Mouse (Mus musculus) cerebellum, adult 18-20 months (tissue): Measurements from ENCODE around the gene Zcchc8.
"Not testable (repeated sequence)": the region's sequence is repeated elsewhere in the genome, so short reads cannot be mapped to it uniquely, and the experiment has no call there.

Experiments
- DNase-seq, 2 experiments: peaks; one replicate each; pipeline ENCODE4 v3.0.0; 2021

Zcchc8 gene

DNA sequence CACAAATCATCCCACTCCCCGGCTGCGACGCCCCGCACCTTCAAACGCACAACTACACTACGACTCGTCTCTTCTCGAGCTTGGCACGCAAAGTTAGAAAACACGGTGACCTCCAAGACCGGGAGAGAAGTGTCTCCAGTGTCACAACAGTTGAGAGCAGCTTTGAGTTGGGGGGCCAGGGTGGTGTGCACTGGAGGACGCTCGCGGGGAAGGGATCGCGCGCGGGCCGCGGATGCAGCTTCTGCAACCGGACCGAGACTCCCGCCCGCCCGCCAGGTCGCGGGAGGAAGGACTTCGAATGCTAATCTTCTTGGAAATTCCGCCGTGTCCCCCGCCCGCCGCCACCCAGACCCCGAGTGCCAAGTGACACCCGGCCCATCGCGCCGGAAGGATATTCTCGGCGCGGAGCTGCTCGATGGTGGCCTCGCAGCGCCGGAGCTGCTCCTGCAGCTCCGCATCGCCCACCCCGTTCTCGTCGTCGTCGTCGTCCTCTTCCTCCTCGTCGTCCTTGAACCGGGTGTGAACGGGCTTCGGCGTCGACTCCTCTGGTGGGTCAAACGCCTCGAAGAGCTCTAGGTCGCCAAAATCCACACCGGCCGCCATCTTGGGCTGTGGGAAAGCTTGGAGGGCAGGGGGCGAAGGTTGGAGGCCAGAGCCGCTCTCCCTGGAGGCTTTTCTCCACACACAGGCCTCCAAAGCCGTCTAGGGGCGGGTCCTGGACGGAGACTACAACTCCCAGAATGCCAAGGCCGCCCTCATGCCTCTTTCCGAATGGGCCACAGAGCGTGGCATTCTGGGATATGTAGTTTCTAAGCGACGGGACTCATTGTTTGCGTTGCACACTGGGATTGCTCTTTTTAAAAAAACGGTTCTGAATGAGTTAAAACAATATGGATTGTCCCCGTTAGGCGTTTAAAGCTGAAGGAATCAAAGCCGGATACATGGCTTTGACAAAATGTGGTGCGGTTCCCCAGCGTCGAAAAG lies at the start of gene Zcchc8:
TSS of gene Zcchc8 (minus strand) at position 773 of the 984 bp plus-strand sequence.
- peak; percentile 94 to 95 for DNase-seq

DNA sequence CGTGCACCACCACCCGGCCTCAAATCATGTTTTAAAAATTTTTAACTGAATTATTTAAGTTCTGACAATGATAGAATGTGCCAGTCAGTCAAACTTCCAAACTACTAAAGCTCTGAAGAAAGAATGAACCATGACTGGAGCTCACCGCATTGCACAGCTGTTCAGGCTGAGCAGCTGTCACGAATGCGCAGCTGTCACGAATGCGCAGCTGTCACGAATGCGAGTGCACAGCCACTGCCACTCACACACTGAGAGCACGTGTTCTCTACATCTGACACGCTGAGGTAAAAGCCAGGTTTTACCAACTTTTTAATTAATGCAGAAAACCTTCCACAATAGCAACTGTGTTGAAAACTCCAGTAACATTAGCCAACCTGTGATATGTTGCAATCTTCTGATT lies 45.6 kb upstream of the Zcchc8 start:
- not testable (repeated sequence) for DNase-seq

GRCm38 (mm10) chr5:123765506-123765905 lies 44.6 kb upstream of the Zcchc8 start:
- no peak for DNase-seq

- DNase-seq: peak; percentile 97 to 99
These were observed 28.5 kb upstream of the Zcchc8 start, which contains the start of the genes Rsrc2 and Kntc1 for GRCm38 (mm10) chr5:123749065-123750064. TSS of gene Rsrc2 (minus strand) at chr5:123749414. TSS of gene Kntc1 (plus strand) at chr5:123749716.

DNA sequence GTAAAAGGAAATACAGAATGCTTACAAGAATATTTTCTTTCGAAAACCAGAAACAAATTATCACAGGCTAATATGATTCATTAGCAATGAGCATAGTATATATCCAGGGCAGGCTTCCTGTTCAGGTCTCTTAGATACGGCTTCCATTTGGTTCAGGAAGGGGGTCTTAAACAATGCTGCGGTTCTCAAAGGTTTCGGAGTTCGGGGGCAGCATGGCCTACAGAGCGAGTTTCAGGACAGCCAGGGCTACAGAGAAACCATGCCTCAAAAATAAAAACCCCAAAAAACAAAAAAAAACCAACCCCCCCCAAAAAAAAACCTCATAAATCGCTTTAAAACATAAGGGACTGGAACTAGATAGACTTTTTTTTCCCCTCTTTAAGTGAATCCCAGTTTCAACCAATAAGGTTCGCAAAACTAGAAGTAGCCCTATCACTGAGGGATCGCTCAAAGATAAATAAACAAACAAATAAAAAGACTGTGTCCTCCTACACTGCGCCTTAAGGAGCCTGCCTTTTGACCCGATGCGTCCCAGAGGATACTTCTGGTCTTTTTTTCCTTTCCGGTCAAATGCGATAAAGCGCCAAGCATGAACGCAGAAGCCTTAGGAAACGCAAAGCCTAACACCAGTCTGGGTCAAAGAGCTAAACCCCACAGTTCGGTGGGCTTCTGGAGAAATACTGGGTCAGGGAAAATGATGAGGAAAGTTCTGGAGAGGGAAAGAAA lies 27.6 kb upstream of the Zcchc8 start:
- DNase-seq: no peak

- DNase-seq: no peak
These were observed 26.7 kb upstream of the Zcchc8 start for GRCm38 (mm10) chr5:123747604-123748003.

- DNase-seq: no peak
These were observed 25.4 kb upstream of the Zcchc8 start for GRCm38 (mm10) chr5:123746253-123746652.

DNA sequence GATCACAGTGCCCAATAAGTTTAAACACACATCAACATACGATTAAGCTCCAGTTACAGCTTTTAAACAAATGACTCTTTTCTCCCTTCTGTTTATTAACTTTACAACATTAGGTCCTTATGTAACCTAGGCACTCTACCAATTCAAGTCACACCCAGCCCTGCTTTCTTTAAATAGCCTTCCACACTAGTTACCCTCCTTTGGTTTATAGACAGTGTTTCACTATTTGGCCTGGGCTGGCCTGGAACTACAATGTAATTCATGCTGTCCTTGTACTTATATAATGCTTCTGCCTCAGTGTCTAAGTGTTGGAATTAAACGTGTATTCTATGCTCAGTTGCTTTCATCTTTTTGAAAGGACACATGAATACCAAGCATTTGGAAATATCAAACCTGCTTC lies 23.5 kb upstream of the Zcchc8 start:
- no peak for DNase-seq

DNA sequence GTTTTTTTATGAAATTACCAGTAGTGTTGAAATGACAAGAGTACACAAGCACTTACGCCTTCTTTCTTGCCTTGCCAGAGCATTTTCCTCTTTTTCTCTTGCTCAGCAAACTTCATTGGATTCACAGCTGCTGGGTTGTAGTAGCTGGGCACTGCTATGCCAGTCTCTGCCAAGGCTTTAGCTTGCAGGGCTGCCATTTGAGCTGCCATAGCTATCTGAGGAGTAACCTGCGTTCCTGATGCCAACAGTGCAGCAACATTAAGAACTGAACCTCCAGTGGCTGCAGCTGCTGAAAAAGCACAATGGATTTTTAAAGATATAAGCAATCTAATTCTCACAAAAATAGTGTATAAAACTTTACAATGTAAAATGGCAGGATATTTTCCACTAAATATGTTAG lies 10.1 kb upstream of the Zcchc8 start:
- DNase-seq: no peak

GRCm38 (mm10) chr5:123723816-123724215 lies 2.9 kb upstream of the Zcchc8 start:
- not testable (repeated sequence) for DNase-seq

DNA sequence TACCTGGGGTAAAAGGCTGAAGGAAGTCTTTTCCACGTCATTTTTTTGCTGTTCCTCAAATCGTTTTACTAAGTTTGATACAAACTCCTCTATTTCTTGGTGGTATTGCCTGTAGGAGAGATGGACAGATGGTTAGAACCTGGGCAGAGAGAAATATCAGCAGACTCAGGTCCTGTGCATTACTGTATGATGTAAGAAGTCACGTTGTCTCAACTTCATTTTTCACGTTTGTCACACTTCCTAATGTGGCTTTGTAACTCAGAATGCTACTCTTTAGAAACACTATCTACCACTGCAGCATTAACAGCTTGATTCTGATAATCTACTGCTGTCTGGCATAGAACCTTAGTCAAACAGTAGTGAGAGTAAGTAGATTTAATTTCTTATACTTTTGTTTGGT lies 6.3 kb downstream of the Zcchc8 start:
- DNase-seq: no peak

DNA sequence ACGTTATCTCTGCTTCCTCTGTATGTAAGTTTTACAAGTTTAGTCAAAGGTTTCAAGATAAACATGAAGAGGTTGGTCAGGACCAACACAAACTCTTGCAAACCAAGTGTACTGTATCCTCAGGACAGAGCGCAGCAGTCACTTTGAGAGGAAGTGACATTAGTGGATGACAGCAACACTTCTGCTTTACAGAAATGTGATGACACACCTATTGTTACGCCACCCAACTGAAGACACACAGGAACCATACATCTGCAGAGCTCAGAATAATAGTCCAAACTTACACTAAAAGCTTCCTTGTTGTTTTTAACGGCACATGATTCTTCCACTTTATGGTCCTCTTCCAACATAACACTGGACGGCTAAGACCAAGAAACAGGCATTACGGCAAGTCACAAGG lies 7.1 kb downstream of the Zcchc8 start:
- no peak for DNase-seq

DNA sequence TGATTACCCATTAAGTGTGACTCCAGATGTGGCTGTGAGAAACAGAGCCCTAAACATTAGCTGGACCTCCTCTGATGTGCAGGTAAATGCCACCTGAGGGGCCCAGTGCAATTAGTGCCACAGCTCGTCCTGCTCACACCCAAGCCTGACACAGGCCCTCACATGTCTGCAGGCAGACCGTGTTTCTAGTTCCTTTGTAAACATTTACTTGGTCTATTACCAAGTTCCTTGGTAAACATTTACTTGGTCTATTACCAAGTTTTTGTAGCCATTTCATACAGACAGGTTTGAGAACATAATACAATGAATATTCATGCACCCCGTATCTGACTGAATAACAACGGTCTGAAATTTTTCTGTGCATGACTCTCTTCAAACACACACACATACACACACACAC lies 11.3 kb downstream of the Zcchc8 start:
- DNase-seq: no peak

GRCm38 (mm10) chr5:123708598-123708997 lies 12.3 kb downstream of the Zcchc8 start:
- no peak for DNase-seq

- peak; percentile 32 to 39 for DNase-seq
These were observed 20.3 kb downstream of the Zcchc8 start for GRCm38 (mm10) chr5:123700625-123701024.

DNA sequence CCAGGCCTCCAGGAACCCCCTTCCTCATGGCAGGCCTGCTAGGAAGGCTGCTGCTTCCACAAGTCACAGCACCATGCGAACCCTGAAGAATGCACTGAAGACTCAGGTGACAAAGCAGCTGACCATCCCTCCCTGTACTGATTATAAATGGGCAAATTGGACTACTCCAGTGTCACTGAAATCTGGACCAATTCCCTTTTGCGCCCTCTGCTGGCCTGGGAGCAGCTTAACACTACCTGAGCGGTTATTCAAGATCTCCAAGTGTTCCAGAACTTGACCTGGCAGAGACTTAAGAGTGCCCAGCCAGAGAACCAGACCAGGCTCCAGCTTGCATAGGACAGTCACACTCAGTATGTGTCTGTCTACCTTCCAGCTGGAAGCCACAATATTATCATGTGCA lies 21.7 kb downstream of the Zcchc8 start:
- DNase-seq: peak; percentile 87 to 89

GRCm38 (mm10) chr5:123696961-123697360 lies 23.9 kb downstream of the Zcchc8 start:
- no peak for DNase-seq

DNA sequence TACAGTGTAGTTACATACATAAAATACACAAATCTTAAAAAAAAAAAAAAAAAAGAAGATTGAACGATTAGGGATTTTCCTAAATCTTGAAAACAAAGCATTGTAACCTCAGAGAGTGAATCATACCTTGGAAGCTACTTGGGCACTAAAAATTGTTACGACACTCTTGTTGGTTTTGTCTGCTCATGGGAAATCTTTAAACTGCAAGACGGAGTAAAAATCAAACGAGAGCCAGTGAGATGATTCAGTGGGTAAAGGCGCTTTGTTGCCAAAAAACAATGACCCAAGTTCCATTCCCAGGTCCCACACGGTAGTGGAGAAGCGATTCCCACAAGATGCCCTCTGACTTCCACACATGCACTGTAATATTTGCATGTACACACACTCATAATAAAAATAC lies 24.7 kb downstream of the Zcchc8 start:
- DNase-seq: no peak

DNA sequence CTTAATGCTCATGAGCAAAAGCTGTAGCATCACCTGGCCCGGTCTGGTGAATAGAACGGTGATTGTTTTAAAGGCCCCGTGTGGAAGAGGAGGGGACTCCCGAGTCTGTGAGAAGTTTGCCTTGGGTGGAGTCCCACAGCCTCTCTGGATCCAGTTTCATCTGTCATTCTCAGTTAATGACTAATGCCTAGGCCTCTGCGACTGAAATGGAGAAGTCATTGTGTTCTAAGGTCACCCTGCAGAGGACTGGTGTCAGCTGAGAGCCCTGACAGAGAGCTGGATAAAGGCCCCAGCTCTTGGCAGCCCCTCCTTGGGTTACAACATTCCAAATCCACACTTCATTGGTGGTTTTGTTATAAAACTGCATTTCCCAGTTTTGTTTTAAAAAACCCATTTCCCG lies 26.4 kb downstream of the Zcchc8 start:
- DNase-seq: no peak

GRCm38 (mm10) chr5:123684221-123685144 lies 36.4 kb downstream of the Zcchc8 start, which contains the start of gene Clip1:
TSS of gene Clip1 (minus strand) at chr5:123684618.
- DNase-seq: peak; percentile 74 to 86
